Comparison of ENCODE assay signal across 12 mouse cellular contexts in the genomic region with DNA sequence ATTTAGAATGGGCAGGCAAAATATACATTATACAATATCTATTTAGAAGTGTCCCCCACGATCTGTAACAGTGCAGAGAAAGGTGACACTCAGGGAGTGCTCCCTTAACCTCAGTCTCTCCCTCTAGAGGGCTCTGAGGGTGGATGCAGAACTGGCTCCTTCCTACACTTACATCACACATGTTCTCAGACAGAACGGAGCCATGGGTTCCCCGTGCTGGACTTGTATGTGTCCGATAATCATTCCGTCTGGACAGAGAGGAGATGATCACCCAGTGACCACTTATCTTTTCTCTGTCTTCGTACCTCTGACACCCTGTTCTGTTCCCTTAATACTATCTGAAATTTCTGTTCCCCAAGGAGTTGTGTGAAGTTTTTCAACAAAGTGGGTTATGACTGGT.
"Had no signal": no experiment of that assay in that cellular context is flagged by ENCODE, and none has a peak within 500 bp of the region (broad histone marks: within the 10 kb centered on the region; RNA-seq: fewer than 3 reads in every experiment).

No protein-coding gene starts in this region.

- H3K36me3 ChIP-seq: liver, embryonic 13.5 days; midbrain, embryonic 10.5 days had no signal

- H3K27ac ChIP-seq: left cerebral cortex, adult 2 months; liver, embryonic 13.5 days; midbrain, embryonic 10.5 days had no signal

- H3K27me3 ChIP-seq: liver, embryonic 13.5 days; megakaryocyte, embryonic 14.5 days had no signal

- DNase-seq: kidney, postnatal 14 days; kidney, postnatal 4 days; layer of hippocampus, postnatal 36 days; liver, embryonic 13.5 days; lung, adult 2 months; midbrain, embryonic 14.5 days; thymus, adult 2 months; thymus, postnatal 14 days; thymus, postnatal 4 days had no signal

- H3K9me3 ChIP-seq: liver, embryonic 13.5 days; midbrain, embryonic 10.5 days had no signal

- H3K4me1 ChIP-seq: megakaryocyte, embryonic 14.5 days; midbrain, embryonic 10.5 days had no signal

- H3K9ac ChIP-seq: liver, embryonic 13.5 days had no signal

- H3K4me2 ChIP-seq: liver, embryonic 13.5 days had no signal

- H3K4me3 ChIP-seq: left cerebral cortex, adult 2 months; liver, embryonic 13.5 days; megakaryocyte, embryonic 14.5 days; midbrain, embryonic 10.5 days had no signal
